Mouse (Mus musculus) lung, adult 18-20 months (tissue): ENCODE measurements around the gene Sdsl.

Experiments used
- DNase-seq, 2 experiments: peaks; one replicate each; pipeline ENCODE4 v3.0.0; 2022; ENCODE audit warnings: mixed read lengths in 2 of 2

Gene Sdsl

DNA sequence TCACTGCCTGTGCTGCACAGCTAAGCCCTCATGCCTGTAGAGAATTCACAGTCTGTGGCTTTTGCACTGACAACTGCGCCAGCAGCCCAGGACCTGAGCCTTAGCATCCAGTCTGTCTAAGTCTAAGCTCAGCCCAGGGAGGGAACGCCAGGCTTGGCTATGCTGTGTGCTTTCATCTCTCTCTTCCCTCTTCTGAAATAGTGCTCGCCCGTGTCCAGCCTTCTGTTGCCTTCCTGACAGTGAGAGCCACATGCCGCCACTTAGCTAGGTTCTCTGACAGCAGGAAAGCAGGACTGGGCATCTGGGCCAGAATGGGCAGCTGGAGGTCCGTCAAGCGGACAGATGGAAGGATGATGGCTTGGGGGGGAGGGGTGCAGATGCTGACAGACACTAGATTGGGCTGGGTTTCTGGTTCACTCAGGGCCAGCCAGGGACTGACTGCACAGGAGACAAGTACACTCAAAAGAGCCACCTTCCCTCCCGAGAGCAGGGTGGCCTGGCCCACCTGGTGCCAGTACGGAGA, 21.3 kb upstream of the Sdsl start:
- no peak for DNase-seq

DNA sequence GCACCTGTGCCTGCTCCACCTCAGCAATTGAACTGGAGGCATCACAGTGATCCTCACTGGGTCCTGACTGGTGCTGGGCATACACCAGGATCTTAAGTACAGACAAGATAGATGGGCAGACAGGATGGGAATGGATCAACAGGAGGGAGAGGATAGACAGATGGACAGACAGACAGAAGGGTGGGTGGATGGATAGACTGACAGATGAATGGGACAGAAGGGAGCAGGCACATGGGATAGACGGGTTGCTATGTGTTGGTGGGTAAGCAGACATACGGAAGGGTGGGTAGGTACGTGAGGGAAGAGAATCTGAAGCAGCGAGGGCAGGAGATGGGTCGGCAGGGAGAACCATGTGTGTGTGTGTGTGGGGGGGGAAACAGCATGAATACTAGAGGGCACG, 20.8 kb upstream of the Sdsl start:
- DNase-seq: no peak

DNA sequence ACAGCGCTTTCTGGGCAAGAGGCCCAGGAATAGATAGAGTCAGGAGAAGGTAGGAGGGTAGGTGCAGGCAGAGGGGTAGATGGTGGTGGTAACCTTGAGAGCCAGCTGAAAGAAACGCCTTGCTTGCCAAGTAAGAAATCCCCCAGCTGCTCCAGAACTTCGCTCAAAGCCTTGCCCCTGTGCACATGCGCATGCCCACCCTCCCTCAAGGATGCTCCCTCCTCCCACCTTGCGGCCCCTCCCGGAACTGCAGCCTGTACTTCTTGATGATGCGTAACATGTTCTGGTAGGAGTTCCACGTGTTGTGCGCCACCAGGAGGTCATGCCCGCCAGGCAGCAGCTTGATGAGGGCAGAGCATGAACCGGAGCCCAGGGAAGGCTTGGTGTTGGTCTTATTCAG, 19.8 kb upstream of the Sdsl start:
- DNase-seq: no peak

DNA sequence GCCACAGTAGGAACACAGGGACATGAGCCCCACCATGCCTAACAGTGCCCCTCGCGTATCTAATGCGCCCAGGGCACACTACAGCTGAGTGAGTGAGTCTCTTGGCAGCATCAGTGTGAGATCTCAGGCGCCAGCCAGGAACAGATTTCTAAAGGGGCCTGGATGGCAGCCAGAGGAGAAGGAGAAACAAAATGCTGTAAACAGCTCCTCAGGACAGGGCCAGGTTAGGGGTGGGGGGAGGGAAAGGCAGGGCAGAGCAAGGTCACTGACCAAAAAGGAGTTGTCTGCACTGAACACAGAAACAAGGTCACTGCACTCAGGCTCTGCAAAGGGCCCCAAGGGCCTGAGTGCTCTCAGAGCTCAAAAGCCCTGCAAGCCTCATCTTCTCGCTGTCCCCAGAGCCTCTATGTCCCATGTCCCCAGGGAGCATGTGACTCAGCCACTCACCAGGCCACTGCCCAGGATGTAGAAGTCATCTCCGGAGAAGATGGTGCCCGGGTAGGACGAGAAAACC, 18.1 kb upstream of the Sdsl start:
- DNase-seq: no peak

DNA sequence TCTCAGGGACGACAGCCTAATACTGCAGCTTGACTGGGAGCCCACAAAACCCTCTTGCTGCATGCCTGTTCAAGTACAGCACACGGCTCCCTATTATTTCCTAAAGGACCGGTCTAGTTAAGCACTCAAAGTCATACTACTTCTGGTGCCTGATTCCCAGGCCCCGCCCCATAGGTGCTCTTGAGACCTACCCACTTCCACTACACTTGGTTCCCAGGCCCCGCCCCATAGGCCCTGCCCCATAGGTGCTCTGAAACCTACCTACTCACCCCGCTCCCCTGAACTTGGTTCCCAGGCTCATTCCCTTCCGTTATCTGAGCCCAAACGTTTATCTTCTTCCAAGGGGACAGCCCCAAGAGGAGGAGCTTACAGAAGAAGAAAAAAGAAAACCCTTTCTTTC, 15.2 kb upstream of the Sdsl start:
- DNase-seq: no peak

DNA sequence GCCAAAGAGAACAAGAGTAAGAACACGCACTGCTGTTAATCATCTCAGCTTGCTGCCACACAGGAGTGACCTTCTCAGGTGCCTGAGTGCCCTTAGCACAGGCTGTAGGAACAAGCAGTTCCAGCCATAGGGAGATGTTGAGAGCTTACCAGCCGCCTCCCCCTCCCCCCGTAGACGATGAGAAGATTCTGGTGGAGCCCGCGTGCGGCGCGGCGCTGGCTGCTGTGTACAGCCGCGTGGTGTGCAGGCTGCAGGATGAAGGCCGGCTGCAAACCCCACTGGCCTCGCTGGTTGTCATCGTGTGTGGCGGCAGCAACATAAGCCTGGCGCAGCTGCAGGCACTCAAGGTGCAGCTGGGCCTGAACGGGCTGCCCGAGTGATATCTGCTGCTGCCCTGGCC, 10.8 kb upstream of the Sdsl start:
- no peak for DNase-seq

DNA sequence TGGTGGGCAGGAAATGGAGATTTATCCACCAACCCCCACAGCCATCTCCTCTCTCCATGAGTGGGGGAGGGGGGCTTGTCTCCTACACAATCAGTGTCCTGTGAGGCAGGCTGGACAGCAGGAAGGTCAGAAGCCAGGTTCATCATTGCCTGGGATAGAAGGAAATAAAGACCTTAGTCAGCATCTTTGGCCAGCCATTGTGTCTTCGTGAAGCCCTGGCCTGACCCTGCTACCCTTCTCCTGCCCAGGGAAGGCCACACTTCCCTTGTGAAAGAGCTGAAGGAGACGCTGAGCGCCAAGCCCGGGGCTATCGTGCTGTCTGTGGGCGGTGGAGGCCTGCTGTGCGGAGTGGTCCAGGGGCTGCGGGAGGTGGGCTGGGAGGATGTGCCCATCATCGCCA, 8.6 kb upstream of the Sdsl start:
- no peak for DNase-seq

DNA sequence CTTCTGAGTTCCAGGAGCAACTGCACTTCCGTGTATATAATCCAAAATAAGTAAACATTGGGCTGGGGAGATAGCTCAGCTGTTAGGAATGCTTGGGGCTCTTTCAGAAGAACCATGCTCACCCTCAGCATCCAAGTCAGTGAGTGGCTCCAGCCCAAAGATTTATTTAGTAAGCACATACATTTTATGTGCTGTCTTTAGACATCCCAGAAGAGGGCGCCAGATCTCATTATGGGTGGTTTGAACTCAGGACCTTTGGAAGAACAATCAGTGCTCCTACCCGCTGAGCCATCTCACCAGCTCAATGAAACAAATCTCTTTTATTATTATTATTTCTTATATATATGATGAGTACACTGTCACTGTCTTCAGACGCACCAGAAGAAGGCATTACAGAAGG, 6.9 kb upstream of the Sdsl start:
- DNase-seq: no peak

DNA sequence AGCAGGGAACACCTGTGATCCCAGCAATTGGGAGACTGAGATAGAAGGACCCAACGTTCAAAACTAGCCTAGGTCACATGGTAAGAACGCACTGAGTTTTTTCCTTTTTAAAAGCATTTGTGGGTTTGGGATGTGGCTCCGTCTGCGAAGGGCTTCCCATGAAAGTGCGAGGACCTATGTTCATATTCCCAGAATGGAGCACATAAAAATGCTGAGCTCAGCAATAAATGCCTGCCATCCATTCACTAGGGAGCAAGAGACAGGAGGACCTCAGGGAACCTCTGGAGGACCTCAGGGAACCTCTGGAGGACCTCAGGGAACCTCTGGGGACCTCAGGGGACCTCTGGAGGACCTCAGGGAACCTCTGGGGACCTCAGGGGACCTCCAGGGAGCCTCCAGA, 5.4 kb upstream of the Sdsl start:
- DNase-seq: no peak

DNA sequence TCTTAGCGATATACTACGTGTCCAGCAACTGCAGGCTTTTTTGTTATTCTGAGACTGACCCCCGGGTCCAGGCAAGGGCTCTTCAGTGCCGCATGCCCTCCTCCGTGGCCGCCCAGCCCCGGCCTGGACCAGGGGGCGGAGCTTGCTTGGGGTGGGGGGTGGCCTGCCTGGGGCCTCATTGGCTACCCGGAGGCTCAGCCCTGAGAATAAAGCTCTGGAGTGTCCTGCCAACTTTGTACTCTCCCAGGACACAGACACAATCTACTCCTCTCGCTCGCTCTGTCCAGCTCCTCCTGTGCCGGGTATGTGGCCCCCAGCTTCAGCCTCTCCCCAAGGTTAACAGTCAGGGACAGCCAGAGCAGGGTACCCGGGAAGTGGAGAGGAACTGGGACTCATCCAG, 3.7 kb upstream of the Sdsl start, which contains the start of gene Sds:
Sds (plus strand) TSS at position 231 of the 400 bp plus-strand sequence.
- no peak for DNase-seq

DNA sequence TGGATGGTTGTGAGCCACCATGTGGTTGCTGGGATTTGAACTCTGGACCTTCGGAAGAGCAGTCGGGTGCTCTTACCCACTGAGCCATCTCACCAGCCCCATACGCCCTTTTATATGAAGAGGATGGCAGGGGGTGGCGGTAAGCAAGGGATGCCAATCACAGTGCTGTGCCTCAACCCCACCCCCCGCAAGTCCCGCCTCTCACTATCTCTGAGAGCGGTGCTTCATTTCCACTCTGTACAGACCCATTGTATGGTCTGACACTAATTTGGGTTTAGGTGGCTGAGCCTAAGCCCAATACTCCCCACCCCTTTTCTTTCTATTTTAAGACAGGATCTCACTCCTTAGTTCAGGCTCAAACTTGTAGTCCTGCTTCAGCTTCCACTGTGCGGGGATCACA, 3.3 kb upstream of the Sdsl start:
- DNase-seq: no peak

DNA sequence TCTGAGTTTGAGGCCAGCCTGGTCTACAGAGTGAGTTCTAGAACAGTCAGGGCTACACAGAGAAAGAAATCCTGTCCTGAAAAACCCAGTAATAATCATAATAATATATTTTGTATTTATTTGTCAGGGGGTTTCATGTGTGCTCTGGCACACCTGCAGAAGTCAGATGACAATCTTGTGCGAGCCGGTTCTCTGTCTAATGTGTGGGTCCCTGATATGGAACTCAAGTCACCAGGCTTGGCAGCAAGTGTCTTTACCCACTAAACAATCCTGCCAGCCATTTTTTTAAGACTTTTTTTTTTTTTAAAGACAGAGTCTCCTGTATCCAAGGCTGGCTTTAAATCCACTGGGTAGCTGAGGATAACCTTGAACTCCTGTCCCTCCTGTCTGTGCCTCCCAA, 751 bp upstream of the Sdsl start:
- DNase-seq: no peak

DNA sequence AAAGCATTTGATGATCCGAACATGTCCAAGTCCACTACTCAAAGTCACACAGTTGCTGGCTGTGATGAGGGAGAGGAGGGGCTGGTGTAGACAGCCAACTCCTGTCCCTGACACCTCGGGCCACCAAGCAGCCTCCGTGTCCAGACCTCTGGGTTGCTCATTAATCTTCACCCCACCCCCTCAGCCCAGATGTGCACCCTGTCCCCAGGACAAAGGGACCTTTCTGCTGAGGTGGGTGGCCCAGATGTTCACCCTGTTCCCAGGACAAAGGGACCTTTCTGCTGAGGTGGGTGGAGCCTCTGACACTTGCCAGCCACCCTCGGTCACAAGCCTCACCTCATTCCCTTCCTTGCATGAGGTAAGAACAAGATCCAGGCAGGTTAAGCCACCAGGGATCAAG, 1.1 kb downstream of the Sdsl start:
- no peak for DNase-seq

DNA sequence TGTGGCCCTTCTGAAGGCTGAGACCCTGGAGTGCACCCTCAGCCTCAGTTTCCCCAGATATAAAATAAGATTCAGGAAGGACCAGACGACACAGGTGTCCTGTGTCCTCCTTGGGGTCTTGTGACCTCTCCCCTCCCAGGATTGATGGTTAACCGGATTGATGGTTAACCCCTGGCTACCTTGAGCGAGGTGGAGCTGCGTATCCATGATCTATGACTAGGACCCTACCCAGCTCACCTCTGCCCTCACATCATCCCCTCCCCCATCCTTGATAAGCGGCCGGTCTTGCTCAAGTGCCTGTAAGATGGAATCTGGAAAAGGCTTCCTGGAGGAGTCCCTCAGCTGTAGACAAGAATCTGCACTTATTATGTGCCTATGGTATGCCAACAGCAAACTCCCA, 3.8 kb downstream of the Sdsl start:
- no peak for DNase-seq

DNA sequence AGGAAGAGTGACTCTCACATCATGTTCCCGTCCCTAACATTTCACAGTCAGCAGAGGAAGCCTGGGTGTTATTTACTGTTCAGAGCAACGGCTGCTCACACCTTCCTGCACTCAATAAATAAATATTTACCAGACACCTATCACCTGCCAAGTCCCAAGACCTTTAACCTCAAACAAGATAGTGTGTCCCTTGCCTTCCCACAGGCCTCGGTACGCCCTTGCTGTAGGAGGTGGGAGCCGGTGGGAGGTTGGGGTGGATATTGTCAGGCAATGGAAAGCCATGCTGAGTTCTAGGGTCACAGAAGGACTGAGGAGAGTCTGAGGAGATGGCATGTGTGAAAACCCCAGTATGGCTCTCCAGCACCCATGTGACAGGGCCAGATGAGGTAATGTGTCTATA, 4.3 kb downstream of the Sdsl start:
- no peak for DNase-seq

DNA sequence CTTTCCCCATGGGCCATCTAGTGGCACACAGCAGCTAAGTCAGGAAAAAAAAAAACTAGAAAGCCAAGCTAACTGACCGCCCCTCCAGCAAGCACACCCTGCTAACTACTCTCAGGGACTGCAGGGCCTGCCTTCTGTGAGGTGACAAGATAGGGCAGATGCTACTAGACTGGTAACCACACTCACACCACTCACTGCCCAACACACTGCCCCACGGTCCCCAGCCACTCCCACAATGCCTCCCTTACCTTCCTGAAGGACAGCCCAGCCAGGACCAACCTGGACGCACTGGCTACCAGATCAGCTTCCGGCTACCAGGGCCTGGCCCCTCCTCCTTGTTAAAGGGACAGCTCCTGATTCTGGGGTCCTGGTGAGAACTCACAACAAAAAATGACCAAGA, 5.6 kb downstream of the Sdsl start:
- no peak for DNase-seq

DNA sequence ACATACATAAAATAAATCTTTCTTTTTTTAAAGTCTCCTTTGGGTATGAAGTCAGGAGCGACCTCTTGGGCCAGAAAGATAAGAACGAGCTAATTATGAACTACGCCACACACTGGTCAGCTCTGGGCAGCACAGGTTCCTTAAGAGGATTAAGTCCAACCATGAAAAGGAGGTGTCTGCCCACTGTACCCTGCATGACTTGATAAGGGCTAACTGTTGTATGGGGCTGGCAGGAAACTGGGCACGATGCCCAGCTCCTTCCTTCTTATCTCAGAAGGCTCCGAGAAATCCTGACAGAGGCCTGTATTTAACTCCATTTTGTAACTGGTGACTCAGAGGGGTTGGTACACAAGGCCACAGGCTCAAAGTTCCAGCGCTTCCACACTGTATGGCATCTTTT, 6.8 kb downstream of the Sdsl start:
- DNase-seq: peak; percentile 14 to 22

DNA sequence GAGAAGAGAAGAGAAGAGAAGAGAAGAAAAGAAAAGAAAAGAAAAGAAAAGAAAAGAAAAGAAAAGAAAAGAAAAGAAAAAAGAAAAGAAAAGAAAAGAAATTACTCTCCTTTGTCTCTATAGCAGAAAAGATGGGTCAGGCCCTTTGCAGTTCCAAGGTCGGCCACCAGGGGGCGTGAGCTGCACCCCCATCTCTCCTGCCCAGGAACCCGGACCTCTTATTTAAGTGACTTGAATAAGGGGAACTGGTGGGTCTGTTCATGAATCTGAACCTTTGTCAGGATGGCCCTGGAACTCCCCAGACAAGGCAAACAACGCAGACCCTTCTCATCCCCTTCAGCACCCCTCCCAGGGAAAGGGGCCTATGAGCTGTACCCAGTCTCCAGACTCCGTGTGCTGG, 7.5 kb downstream of the Sdsl start:
- no peak for DNase-seq

DNA sequence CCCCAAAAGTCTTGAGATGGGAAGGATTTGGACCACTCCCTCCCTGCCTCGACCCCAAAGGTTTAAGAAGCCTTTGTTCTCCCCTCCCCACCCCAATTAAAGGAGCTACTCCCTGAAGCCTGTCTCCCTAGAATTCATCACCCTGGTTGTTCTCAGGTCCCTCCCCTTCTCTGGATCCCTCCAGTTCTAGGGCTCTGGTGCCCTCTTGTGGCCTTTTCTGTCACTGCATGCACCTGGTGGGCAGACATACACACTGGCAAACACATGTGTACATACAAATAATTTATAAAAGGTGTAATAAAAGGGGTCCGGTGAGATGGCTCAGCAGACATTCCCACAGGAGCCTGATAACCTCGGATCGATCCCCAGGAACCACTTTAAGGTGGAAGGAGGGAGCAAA, 8.3 kb downstream of the Sdsl start:
- DNase-seq: no peak

DNA sequence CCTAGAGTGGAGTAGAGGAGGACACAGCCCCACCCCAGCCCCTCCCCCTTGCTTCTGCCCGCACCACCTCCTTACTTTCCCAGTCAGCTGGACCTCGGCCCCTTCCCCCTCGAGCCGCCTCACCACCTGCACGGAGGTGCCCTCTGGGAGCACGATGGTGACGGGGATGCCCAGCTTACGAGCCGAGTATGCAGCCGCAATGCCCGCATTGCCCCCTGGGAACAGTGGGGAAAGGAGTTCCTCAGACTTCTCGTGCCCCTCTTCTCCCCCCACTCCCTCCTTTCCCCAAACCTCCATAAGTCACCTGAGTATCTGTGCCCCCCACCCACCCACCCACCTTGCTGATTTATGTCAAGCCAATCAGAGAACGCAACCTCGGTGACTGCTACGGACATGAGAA, 10.7 kb downstream of the Sdsl start:
- DNase-seq: no peak

DNA sequence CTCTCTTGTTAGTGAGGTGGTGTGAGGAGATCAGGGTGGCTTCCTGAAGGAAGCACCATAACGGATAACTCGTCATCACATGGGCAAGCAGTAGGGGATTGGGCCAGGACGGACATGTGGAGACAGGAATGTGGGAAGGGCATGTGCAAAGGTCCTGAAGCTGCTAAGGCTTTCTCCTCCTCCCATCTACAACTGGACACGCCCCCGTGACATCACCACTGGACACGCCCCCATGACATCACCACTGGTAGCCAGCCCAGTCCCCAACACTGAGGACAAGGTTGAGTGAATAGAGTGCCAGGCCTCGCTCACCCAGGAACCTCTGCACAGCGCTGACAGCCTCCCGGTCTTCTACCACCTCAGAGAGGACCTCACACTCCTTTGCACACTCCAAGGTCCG, 13.5 kb downstream of the Sdsl start:
- no peak for DNase-seq

DNA sequence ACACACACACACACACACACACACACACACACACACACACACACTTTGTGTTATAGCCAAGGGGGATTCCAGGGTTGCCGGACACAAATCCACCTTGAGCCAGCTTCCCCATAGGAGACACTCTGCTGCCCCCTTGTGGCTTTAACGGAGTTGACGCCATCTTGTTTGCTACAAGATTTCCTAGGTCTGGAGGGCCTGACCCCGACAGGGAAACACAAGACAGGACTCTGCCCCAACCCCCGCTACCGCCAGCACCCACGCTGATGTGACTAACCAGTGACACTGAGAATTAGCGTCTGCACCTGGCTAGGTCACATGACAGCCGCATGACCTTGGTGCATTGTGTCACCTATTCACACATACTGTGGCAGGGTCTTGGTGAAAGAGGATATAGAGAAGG, 15.0 kb downstream of the Sdsl start:
- peak; percentile 15 to 19 for DNase-seq

DNA sequence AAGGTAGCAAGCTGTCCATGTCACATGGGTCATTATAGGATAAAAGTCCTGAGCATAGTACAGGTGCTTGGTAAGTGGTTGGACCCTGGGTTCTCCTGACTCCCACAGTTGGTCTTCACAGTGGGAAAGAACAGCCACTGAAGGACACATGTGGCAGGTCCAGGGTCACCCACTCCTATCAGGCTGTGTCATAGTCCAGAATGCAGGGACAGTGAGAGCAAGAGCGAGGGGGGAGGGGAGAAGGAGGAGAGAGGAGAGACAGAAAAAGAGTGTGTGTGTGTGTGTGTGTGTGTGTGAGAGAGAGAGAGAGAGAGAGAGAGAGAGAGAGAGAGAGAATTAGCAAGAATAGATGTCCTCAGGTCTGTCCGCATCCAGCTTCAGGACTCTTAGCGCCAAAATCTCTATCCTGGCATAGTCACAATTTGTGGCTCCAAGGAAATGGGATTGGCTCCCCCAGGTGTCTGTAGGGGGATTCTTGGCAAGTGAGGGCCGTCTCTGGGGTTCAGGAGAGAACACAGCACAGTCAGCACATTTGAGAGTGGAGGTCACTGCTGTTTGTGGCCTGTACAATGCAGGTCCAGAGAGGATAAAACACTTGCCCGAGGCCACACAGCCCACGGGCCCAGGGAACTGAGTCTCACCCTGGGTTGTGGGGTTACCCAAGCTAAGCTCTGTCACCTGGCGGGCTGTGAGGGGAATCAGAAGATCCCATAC, 15.6 kb downstream of the Sdsl start:
- no peak for DNase-seq

DNA sequence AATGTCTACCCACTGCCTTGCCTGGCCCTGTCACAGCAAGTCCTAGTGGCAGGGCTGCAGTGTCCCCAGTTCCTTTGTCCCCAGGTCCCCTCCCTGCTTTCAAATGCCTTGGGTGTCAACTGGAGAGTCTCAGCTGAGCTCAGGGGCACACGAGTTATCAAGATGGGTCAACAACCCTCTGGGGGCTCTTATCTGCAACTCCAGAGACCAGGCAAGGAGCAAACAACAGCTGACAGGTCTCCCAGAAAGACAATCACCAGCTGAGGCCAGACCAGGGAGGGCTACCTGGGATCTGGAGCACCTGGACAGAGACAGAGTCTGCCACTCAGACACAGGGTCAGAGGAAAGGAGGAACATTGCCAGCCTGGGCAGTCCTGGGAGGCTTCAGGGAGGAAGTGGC, 16.4 kb downstream of the Sdsl start:
- DNase-seq: no peak

DNA sequence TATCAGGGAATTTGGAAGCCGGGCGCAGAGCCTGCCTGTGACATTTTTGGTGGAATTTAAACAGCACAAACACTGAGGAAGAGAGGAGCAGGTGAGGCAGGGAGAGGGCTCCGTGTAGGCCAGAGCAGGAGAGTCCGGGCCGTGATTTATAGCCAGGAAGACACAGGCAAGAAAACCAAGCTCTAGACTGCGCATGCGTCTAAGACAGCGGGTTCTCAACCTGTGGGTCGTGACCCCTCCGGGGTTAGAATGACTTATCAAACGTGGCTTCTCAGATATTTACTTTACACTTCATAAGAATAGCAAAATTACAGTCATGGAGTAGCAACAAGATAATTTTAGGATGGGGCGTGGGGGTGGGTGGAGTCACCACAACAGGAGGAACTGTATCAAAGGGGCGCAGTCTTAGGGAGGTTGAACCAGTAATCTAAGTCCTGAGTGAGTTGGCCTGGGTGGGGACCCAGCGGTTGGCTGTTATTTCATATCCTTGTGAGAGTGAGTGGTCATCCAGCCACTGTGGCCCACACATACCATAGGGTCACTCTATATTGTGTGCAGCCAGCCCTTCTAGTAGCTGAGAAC, 17.8 kb downstream of the Sdsl start:
- no peak for DNase-seq
